ENCODE assay signal across 15 mouse cellular contexts in genomic region chr10:108354726-108355391, GRCm38 (mm10). TPM values are rescaled to one million over a fixed set of nuclear protein-coding genes. Genes with fewer than 3 reads are reported as not detected.
DNase-seq lines count a peak whose midpoint lies in the region; ATAC-seq lines count a peak whose summit lies in the region.
"Had no signal": no experiment of that assay in that cellular context is flagged by ENCODE, and none has a peak within 500 bp of the region (broad histone marks: within the 10 kb centered on the region; RNA-seq: fewer than 3 reads in every experiment).

No protein-coding gene starts in this region.

- no peak for DNase-seq in heart, embryonic 10.5 days (ENCODE audit: low spot score)
- no peak for DNase-seq in heart, postnatal 14 days
- DNase-seq in lung, postnatal 14 days, result no peak
- peak; percentile 28 for DNase-seq in embryo, embryonic 11 days
- no peak for DNase-seq in kidney, adult 8-10 months
- no peak for DNase-seq in urinary bladder, postnatal 10 days (ENCODE audit: low spot score)
- DNase-seq: adrenal gland, adult 2 months; cerebellum, adult 8-10 months; layer of hippocampus, postnatal 36 days; thymus, postnatal 14 days had no signal

- no peaks in the 10 kb centered on the region for H3K27me3 ChIP-seq in heart, embryonic 10.5 days (ENCODE audit: insufficient read depth, poor library complexity, severe bottlenecking)
- no peaks in the 10 kb centered on the region for H3K27me3 ChIP-seq in lung, embryonic 16.5 days (ENCODE audit: control insufficient read depth, insufficient read depth, low read depth, low read length)
- no peaks in the 10 kb centered on the region for H3K27me3 ChIP-seq in midbrain, embryonic 13.5 days

- H3K4me1 ChIP-seq in heart, embryonic 10.5 days, result peaks cover 13% of the 10 kb centered on the region
- peaks cover 12% of the 10 kb centered on the region; the same call in 1 of the 2 replicates for H3K4me1 ChIP-seq in lung, embryonic 16.5 days (replicated peaks; ENCODE audit: control insufficient read depth, insufficient read depth, low read length)
- H3K4me1 ChIP-seq in midbrain, embryonic 13.5 days (replicated peaks), result peaks cover 10% of the 10 kb centered on the region; the same call in 1 of the 2 replicates
- H3K4me1 ChIP-seq: limb, embryonic 10.5 days had no signal

- 0 out of 2 replicates have a peak overlapping the region, but pooled peaks have one; percentile 36 for H3K27ac ChIP-seq in heart, embryonic 10.5 days
- peak overlapping the region; percentile 80 for H3K27ac ChIP-seq in lung, embryonic 16.5 days (ENCODE audit: low read length)
- no peak overlapping the region for H3K27ac ChIP-seq in midbrain, embryonic 13.5 days
- H3K27ac ChIP-seq: limb, embryonic 10.5 days; liver, embryonic 14.5 days had no signal

- H3K4me3 ChIP-seq in heart, embryonic 10.5 days, result no peak overlapping the region
- no peak overlapping the region for H3K4me3 ChIP-seq in lung, embryonic 16.5 days (ENCODE audit: low read length)
- no peak overlapping the region for H3K4me3 ChIP-seq in midbrain, embryonic 13.5 days (replicated peaks)
- H3K4me3 ChIP-seq: limb, embryonic 10.5 days had no signal

- H3K36me3 ChIP-seq in heart, embryonic 10.5 days, result peaks cover 22% of the 10 kb centered on the region
- H3K36me3 ChIP-seq in lung, embryonic 16.5 days (ENCODE audit: control insufficient read depth, insufficient read depth, low read length), result peaks cover 10% of the 10 kb centered on the region
- H3K36me3 ChIP-seq in midbrain, embryonic 13.5 days, result no peaks in the 10 kb centered on the region
- H3K36me3 ChIP-seq: limb, embryonic 10.5 days had no signal

- ATAC-seq in lung, embryonic 16.5 days (ENCODE audit: low read depth), result 0 out of 2 replicates have a peak, but pooled peaks have one; percentile 27
- 0 out of 2 replicates have a peak, but pooled peaks have one; percentile 37 for ATAC-seq in midbrain, embryonic 13.5 days
- ATAC-seq: intestine, postnatal 0 days had no signal

- H3K9me3 ChIP-seq in heart, embryonic 10.5 days, result no peaks in the 10 kb centered on the region
- no peaks in the 10 kb centered on the region for H3K9me3 ChIP-seq in lung, embryonic 16.5 days (ENCODE audit: control insufficient read depth, low read length)
- 0 out of 2 replicates have a peak, but pooled peaks cover 6% of the 10 kb centered on the region for H3K9me3 ChIP-seq in midbrain, embryonic 13.5 days
- H3K9me3 ChIP-seq: limb, embryonic 10.5 days had no signal

- intact Hi-C loops in heart, postnatal 14 days (cut with DNase I), result no loop called here

- 0 out of 2 replicates have a peak overlapping the region, but pooled peaks have one; percentile 19 for H3K4me2 ChIP-seq in lung, embryonic 16.5 days (ENCODE audit: low read depth, low read length)
- no peak overlapping the region for H3K4me2 ChIP-seq in midbrain, embryonic 13.5 days (replicated peaks)

- H3K9ac ChIP-seq in lung, embryonic 16.5 days (ENCODE audit: low read length), result no peak overlapping the region
- H3K9ac ChIP-seq in midbrain, embryonic 13.5 days (replicated peaks), result no peak overlapping the region
- H3K9ac ChIP-seq: liver, embryonic 14.5 days had no signal

- 49% methylated on average over 10 of the region's 10 CpGs for WGBS in heart, embryonic 10.5 days
- 46% methylated on average over 10 of the region's 10 CpGs for WGBS in lung, embryonic 16.5 days
- WGBS in midbrain, embryonic 13.5 days, result 16% methylated on average over 10 of the region's 10 CpGs

RNA-seq across cellular contexts. Expression of gene Pawr, which starts 22.9 kb away (rescaled TPM):
- 17.7 and 28.3 TPM in 2 replicates for polyA plus RNA-seq in heart, embryonic 10.5 days (2016; fragmentation: Nextera tagmentation; extraction: Ambion mirVana)
- 1 to 10 TPM; 3.1 to 3.4 TPM for total RNA-seq in heart, postnatal 14 days (2021)
- polyA plus RNA-seq in lung, embryonic 16.5 days (2015; fragmentation: Nextera tagmentation; extraction: Ambion mirVana), result 14.4 and 15.3 TPM in 2 replicates
- polyA plus RNA-seq in midbrain, embryonic 13.5 days (2015; fragmentation: Nextera tagmentation; extraction: Ambion mirVana), result 2.6 and 4.0 TPM in 2 replicates
